Mouse (Mus musculus) splenic B cell, adult 2 months (primary cell): ENCODE data around the gene Ofd1.

Experiments
- DNase-seq: peaks from one replicate; pipeline ENCODE4 v3.0.0-alpha.2; 2011; ENCODE audit warnings: low read depth, low spot score
- H3K27me3 ChIP-seq: 2 replicates; pipeline ENCODE4 v1.6.1; 2012; ENCODE audit warnings: mild to moderate bottlenecking, low read length, moderate library complexity, mixed read lengths; ENCODE audit not compliant: control insufficient read depth, poor library complexity, insufficient read depth, severe bottlenecking
- H3K36me3 ChIP-seq: 2 replicates; pipeline ENCODE4 v1.6.1; 2012; ENCODE audit warnings: mild to moderate bottlenecking, low read length, moderate library complexity, mixed read lengths; ENCODE audit not compliant: control insufficient read depth, poor library complexity, insufficient read depth, severe bottlenecking

Ofd1 gene

GRCm38 (mm10) chrX:166344228-166345015 lies 96.1 kb downstream of the Ofd1 start:
- no peak for DNase-seq
- Histone ChIP-seq H3K36me3 (no peaks in the 10 kb centered on the region), H3K27me3 (no peaks in the 10 kb centered on the region)

- Histone ChIP-seq H3K27me3 (no peaks in the 10 kb centered on the region), H3K36me3 (no peaks in the 10 kb centered on the region)
- DNase-seq: no peak
Observed at GRCm38 (mm10) chrX:166341795-166342194, 98.7 kb downstream of the Ofd1 start.
